Mouse (Mus musculus): ENCODE results near the gene Usp12.

GRCm38 (mm10) chr5:146705815-146706408 lies 88.9 kb downstream of the Usp12 start:
- no peak for TF ChIP-seq POLR2A (IDR thresholded peaks at IDR 0.05; ENCODE audit: low read depth, low read length)
- TF ChIP-seq CTCF (conservative IDR thresholded peaks at IDR 0.05; ENCODE audit: insufficient read depth, insufficient read length, low read depth, low read length): peak; percentile 91

All from kidney, adult 2 months (tissue).